Mouse (Mus musculus): ENCODE measurements at regions not wholly inside any gene's neighbourhood (a gene's known extent, or its start where the extent isn't known, plus 50 kb on each side); places are given as distances from the start of the nearest gene placed in this dataset.

DNA sequence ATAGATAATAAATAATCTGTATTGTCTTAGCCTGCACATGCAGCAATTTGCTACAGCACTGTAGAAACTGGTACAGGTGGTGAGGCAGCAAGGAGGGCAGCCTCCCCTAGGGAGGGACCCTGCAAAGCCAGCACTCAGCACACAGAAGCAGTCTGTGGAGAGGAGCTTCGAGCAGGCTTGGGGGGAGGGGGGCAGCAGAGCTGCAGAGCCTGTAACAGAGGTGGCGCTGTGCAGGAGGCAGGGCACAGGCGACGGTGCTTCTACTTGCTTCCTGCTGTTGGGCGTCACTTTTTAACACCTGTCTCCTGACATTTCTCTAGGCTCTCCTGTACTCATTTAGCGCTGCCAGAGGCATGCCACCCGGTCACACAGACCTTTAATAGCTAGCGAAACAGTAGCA, 404.6 kb upstream of the Gm6657 start:
- ATAC-seq (ENCODE audit: low read depth): no peak
- WGBS (ENCODE audit: insufficient replicate concordance): 7% methylated on average over 8 of the region's 8 CpGs
- Histone ChIP-seq H3K27ac (ENCODE audit: low read length) (no peak overlapping the region), H3K36me3 (ENCODE audit: control insufficient read depth, insufficient read depth) (no peaks in the 10 kb centered on the region), H3K4me3 (ENCODE audit: low read depth, low read length) (peak overlapping the region; percentile 19; the same call in 1 of the 2 replicates), H3K27me3 (ENCODE audit: control insufficient read depth, insufficient read depth, low read depth, low read length) (no peaks in the 10 kb centered on the region), H3K4me1 (ENCODE audit: control insufficient read depth, low read depth, low read length) (no peaks in the 10 kb centered on the region), H3K9me3 (replicated peaks; ENCODE audit: control insufficient read depth, low read length) (no peaks in the 10 kb centered on the region), H3K4me2 (ENCODE audit: low read depth, low read length) (peak overlapping the region; percentile 36), H3K9ac (ENCODE audit: low read depth, low read length) (no peak overlapping the region)

DNA sequence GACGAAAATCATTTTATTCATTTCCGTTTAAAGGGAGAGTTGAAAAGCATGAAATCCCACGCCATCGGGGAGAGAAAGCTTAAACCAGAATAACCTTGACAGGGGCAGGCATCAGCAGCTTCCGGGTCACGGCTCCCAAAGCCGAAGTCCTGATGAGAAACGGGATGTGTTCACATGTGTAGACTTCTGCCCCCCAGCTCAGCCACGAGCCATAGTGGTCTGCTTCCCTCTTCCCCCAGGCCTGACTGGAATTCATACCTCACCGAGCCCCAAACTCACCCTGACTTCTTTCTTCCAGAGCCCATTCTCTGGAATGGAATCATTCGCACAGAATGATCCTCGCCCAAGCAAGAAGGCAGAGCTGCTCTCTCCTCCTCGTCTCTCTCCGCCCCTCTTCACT, 404.2 kb upstream of the Gm6657 start:
- no peaks in the 10 kb centered on the region for H3K27me3 ChIP-seq (ENCODE audit: control insufficient read depth, insufficient read depth, low read depth, low read length)
- peak overlapping the region; percentile 19; the same call in 1 of the 2 replicates for H3K4me3 ChIP-seq (ENCODE audit: low read depth, low read length)
- no peaks in the 10 kb centered on the region for H3K36me3 ChIP-seq (ENCODE audit: control insufficient read depth, insufficient read depth)
- ATAC-seq (ENCODE audit: low read depth): no peak
- H3K9ac ChIP-seq (ENCODE audit: low read depth, low read length): no peak overlapping the region
- H3K9me3 ChIP-seq (replicated peaks; ENCODE audit: control insufficient read depth, low read length): no peaks in the 10 kb centered on the region
- H3K4me1 ChIP-seq (ENCODE audit: control insufficient read depth, low read depth, low read length): no peaks in the 10 kb centered on the region
- no peak overlapping the region for H3K27ac ChIP-seq (ENCODE audit: low read length)
- peak overlapping the region; percentile 36 for H3K4me2 ChIP-seq (ENCODE audit: low read depth, low read length)
- 28% methylated on average over 14 of the region's 14 CpGs for WGBS (ENCODE audit: insufficient replicate concordance)

DNA sequence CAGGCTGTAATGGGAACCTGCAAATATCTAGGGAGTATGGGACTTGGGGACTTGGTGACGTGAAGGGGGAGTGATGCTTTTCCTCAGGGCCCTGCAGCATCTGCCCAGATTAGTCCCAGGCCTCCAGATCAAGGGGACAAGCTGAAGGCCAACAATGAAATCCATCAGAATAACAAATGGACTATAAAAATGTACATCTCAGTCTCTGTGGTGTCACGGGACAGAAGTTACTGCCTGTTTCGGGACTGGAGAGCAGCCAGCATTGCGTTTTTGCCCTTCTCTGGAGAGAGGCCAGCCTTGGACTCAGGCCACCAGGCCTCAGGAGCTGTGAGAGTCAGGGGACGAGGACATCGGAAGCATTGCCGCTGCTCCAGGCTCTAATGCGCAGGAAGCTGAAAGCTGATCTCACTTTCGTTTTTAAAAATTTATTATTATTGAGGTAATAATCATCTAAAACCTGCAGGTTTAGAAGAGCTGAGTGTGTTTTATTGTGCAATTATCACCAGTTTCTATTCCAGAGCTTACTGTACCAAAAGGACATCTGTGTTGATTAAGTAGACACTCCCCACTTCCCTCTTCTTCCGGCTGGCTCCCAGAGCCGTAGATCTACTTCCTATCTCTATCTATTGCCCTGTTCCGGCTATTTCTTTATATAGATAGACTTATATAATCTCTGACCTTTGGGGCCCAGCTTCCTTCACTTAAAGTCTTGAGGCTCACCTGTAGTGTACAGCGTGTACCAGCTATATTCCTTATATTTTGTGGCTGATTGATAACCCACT, 403.0 kb upstream of the Gm6657 start:
- WGBS (ENCODE audit: insufficient replicate concordance): 62% methylated on average over 13 of the region's 13 CpGs

DNA sequence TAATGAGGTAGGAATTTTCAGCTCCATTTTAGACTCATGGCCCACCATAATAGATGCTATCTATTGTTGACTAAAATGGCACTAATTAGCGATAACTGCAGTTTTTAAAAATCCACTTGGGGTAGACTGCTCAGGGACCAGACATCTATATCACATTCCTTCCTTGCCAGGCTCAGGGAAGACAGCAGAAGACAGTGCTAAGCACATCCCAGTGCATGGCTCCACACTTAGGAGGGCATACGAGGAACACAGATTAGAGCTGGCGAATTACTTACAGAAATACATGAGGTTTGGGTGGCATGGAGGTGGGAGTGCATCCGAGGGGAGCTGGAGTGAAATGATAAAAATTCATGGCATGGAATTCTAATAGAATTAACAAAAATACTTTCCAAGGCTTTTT, 395.5 kb upstream of the Gm6657 start:
- Histone ChIP-seq H3K27ac (ENCODE audit: low read length) (no peak overlapping the region), H3K4me3 (ENCODE audit: low read depth, low read length) (no peak overlapping the region), H3K9ac (ENCODE audit: low read depth, low read length) (no peak overlapping the region), H3K9me3 (replicated peaks; ENCODE audit: control insufficient read depth, low read length) (no peaks in the 10 kb centered on the region), H3K4me1 (ENCODE audit: control insufficient read depth, low read depth, low read length) (no peaks in the 10 kb centered on the region), H3K36me3 (ENCODE audit: control insufficient read depth, insufficient read depth) (no peaks in the 10 kb centered on the region), H3K4me2 (ENCODE audit: low read depth, low read length) (no peak overlapping the region), H3K27me3 (ENCODE audit: control insufficient read depth, insufficient read depth, low read depth, low read length) (no peaks in the 10 kb centered on the region)
- no peak for ATAC-seq (ENCODE audit: low read depth)
- 68% methylated on average over 4 of the region's 4 CpGs for WGBS (ENCODE audit: insufficient replicate concordance)

More for the DNA sequence above, 403.0 kb upstream of the Gm6657 start:
- H3K27me3 ChIP-seq (ENCODE audit: control insufficient read depth, insufficient read depth, low read depth, low read length): no peaks in the 10 kb centered on the region
- no peak overlapping the region for H3K9ac ChIP-seq (ENCODE audit: low read depth, low read length)
- ATAC-seq (ENCODE audit: low read depth): no peak
- no peaks in the 10 kb centered on the region for H3K9me3 ChIP-seq (replicated peaks; ENCODE audit: control insufficient read depth, low read length)
- no peak overlapping the region for H3K27ac ChIP-seq (ENCODE audit: low read length)
- no peak overlapping the region for H3K4me3 ChIP-seq (ENCODE audit: low read depth, low read length)
- no peaks in the 10 kb centered on the region for H3K36me3 ChIP-seq (ENCODE audit: control insufficient read depth, insufficient read depth)
- H3K4me2 ChIP-seq (ENCODE audit: low read depth, low read length): no peak overlapping the region
- H3K4me1 ChIP-seq (ENCODE audit: control insufficient read depth, low read depth, low read length): no peaks in the 10 kb centered on the region

DNA sequence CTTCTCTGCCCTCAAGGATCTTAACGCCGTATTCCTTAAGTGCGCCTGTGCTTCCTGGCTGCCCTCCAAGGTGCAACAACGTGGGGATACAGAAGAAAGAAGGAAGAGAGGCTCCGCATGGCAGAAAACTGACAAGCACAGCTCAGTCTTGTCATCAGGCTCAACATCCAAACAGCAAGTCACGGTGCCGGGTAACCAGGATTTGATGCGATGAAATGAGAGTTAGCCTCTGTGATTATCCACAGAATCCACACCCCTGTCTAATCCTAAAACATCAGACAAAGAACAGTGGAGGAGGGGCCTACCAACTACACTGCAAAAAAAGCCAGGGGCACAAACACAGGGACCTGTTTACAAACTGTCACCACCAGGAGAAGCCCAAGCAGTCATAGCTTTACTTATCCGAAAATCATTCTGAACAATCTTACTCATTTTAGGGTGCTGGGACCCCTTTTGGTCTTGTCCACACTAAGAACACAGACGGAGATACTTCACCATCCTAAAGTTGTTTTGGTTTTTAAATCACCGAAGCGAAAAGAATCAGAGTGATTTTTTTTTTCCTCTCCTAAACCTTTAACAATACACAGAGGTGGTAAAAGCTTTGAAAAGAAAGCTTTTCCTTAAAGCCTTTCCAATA, 394.8 kb upstream of the Gm6657 start:
- H3K36me3 ChIP-seq (ENCODE audit: control insufficient read depth, insufficient read depth): no peaks in the 10 kb centered on the region
- H3K9me3 ChIP-seq (replicated peaks; ENCODE audit: control insufficient read depth, low read length): no peaks in the 10 kb centered on the region
- H3K27me3 ChIP-seq (ENCODE audit: control insufficient read depth, insufficient read depth, low read depth, low read length): no peaks in the 10 kb centered on the region
- H3K9ac ChIP-seq (ENCODE audit: low read depth, low read length): no peak overlapping the region
- H3K4me1 ChIP-seq (ENCODE audit: control insufficient read depth, low read depth, low read length): no peaks in the 10 kb centered on the region
- H3K4me2 ChIP-seq (ENCODE audit: low read depth, low read length): no peak overlapping the region
- whole genome bisulfite sequencing (ENCODE audit: insufficient replicate concordance): 62% methylated on average over 12 of the region's 12 CpGs
- H3K27ac ChIP-seq (ENCODE audit: low read length): no peak overlapping the region
- ATAC-seq (ENCODE audit: low read depth): no peak
- no peak overlapping the region for H3K4me3 ChIP-seq (ENCODE audit: low read depth, low read length)

DNA sequence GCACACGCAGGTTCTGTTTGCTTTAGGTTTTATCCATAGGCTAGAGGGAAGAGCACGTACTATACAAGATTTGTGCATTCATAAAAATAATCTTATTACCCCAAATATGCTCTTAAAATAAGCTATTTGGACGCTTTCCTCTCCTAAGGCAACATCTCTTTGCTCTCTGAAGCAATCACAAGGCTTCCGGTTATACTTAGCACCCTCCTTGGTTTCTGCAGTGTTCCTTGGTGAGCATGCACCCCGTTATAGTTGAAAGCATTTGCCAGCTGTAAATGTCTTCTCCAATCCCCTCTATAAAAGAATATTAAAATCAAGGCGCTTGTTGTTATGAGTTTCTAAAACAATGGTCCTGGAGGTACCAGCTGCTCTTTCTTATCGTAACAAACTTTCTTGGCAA, 386.4 kb upstream of the Gm6657 start:
- 59% methylated on average over 7 of the region's 7 CpGs for WGBS (ENCODE audit: insufficient replicate concordance)
- H3K27ac ChIP-seq (ENCODE audit: low read length): no peak overlapping the region
- no peak for ATAC-seq (ENCODE audit: low read depth)
- H3K4me2 ChIP-seq (ENCODE audit: low read depth, low read length): no peak overlapping the region
- no peaks in the 10 kb centered on the region for H3K9me3 ChIP-seq (replicated peaks; ENCODE audit: control insufficient read depth, low read length)
- no peak overlapping the region for H3K4me3 ChIP-seq (ENCODE audit: low read depth, low read length)
- no peaks in the 10 kb centered on the region for H3K4me1 ChIP-seq (ENCODE audit: control insufficient read depth, low read depth, low read length)
- H3K9ac ChIP-seq (ENCODE audit: low read depth, low read length): no peak overlapping the region
- H3K27me3 ChIP-seq (ENCODE audit: control insufficient read depth, insufficient read depth, low read depth, low read length): no peaks in the 10 kb centered on the region
- H3K36me3 ChIP-seq (ENCODE audit: control insufficient read depth, insufficient read depth): no peaks in the 10 kb centered on the region

DNA sequence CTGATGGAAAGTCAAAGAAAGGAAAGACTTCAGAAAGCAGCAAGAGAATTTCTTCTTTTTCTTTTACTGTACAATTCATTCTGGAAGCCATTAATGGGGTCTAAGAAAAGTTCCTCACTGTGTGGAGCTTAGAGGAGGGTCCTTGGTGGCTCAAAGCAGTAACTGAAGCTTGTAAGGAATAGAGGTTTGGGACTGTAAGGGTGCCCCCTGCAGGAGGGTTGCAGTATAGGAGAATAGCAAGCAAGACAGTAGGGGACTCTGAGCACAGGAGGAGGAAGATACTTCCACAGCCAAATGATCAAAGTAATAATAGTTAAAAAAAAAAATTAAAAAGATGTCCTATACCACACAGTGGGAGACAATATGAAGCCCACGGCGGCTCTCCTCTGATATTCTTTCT, 382.8 kb upstream of the Gm6657 start:
- Histone ChIP-seq H3K27ac (ENCODE audit: low read length) (no peak overlapping the region), H3K27me3 (ENCODE audit: control insufficient read depth, insufficient read depth, low read depth, low read length) (no peaks in the 10 kb centered on the region), H3K9ac (ENCODE audit: low read depth, low read length) (no peak overlapping the region), H3K9me3 (replicated peaks; ENCODE audit: control insufficient read depth, low read length) (no peaks in the 10 kb centered on the region), H3K4me3 (ENCODE audit: low read depth, low read length) (no peak overlapping the region), H3K4me2 (ENCODE audit: low read depth, low read length) (no peak overlapping the region), H3K4me1 (ENCODE audit: control insufficient read depth, low read depth, low read length) (no peaks in the 10 kb centered on the region), H3K36me3 (ENCODE audit: control insufficient read depth, insufficient read depth) (no peaks in the 10 kb centered on the region)
- ATAC-seq (ENCODE audit: low read depth): no peak
- 45% methylated on average over 2 of the region's 2 CpGs for WGBS (ENCODE audit: insufficient replicate concordance)

DNA sequence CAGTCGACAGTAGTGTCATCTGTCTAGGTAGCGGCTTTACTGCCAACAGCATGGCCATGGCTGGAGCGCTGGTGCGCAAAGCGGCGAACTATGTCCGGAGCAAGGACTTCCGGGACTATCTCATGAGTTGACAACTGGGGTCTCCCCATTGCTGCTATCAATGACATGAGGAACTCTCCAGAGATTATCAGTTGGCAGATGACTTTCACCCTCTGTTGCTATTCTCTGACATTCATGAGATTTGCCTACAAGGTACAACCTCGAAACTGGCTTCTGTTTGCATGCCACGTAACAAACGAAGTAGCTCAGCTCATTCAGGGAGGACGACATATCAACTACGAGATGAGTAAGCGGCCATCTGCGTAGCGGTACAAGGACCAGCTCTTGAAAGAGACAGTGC, 374.6 kb upstream of the Gm6657 start:
- no peaks in the 10 kb centered on the region for H3K36me3 ChIP-seq (ENCODE audit: control insufficient read depth, insufficient read depth)

DNA sequence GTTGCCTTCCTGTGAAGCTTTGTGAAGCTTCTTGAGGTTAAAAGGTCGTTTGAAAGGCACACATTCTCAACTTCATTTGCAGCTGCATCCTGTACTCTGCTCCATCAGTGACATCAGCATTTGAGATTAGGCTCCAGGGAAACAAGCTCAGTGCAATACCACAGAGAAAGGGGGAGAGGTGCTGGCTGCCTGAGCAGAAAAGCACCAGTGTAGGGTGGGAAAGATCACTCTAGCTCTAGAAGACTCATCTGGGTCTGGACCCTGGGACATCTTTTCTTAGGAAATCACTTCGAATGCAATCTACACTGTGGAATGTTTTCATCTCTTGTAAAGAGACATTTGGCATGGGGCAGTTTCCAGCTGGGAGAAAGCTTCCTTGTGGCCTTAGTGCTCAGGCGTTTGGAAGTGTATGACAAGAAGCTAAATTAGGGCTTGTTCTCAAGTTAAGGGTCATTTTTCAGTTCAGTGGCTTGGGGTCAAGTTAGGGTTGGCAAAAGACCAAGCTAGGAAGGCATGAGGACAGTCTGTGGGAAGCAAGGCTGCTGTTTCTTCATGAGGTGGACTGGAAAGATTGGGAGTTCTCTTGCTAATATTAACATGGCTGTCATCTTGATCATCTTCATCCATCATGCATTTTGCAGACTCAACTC, 370.5 kb upstream of the Gm6657 start:
- Histone ChIP-seq H3K4me1 (ENCODE audit: control insufficient read depth, low read depth, low read length) (no peaks in the 10 kb centered on the region), H3K36me3 (ENCODE audit: control insufficient read depth, insufficient read depth) (no peaks in the 10 kb centered on the region), H3K9me3 (replicated peaks; ENCODE audit: control insufficient read depth, low read length) (no peaks in the 10 kb centered on the region), H3K27me3 (ENCODE audit: control insufficient read depth, insufficient read depth, low read depth, low read length) (no peaks in the 10 kb centered on the region), H3K27ac (ENCODE audit: low read length) (no peak overlapping the region), H3K4me3 (ENCODE audit: low read depth, low read length) (no peak overlapping the region), H3K9ac (ENCODE audit: low read depth, low read length) (no peak overlapping the region), H3K4me2 (ENCODE audit: low read depth, low read length) (no peak overlapping the region)
- ATAC-seq (ENCODE audit: low read depth): no peak
- 28% methylated on average over 3 of the region's 3 CpGs for WGBS (ENCODE audit: insufficient replicate concordance)

More for the DNA sequence above, 374.6 kb upstream of the Gm6657 start:
- no peak overlapping the region for H3K9ac ChIP-seq (ENCODE audit: low read depth, low read length)
- no peak overlapping the region for H3K4me3 ChIP-seq (ENCODE audit: low read depth, low read length)
- no peak overlapping the region for H3K27ac ChIP-seq (ENCODE audit: low read length)
- no peaks in the 10 kb centered on the region for H3K4me1 ChIP-seq (ENCODE audit: control insufficient read depth, low read depth, low read length)
- H3K9me3 ChIP-seq (replicated peaks; ENCODE audit: control insufficient read depth, low read length): no peaks in the 10 kb centered on the region
- H3K4me2 ChIP-seq (ENCODE audit: low read depth, low read length): no peak overlapping the region
- ATAC-seq (ENCODE audit: low read depth): no peak
- H3K27me3 ChIP-seq (ENCODE audit: control insufficient read depth, insufficient read depth, low read depth, low read length): no peaks in the 10 kb centered on the region
- WGBS (ENCODE audit: insufficient replicate concordance): 76% methylated on average over 16 of the region's 16 CpGs
